Mouse (Mus musculus) kidney, postnatal 14 days (tissue): ENCODE results near the gene Wdr63.
A peak's percentile ranks its signal among the peaks of the same experiment; 100 is the strongest.

Source experiments
- DNase-seq: peaks from one replicate; pipeline ENCODE4 v3.0.0; 2022; ENCODE audit warnings: mixed read lengths

The Wdr63 gene

GRCm38 (mm10) chr3:146121310-146122124 is 13.6 kb upstream of the Wdr63 start:
- no peak for DNase-seq

- DNase-seq: no peak
Measured at GRCm38 (mm10) chr3:146117997-146118457, 10.1 kb upstream of the Wdr63 start.

- DNase-seq: peak; percentile 10
Measured at GRCm38 (mm10) chr3:146117258-146117996, 9.5 kb upstream of the Wdr63 start, which contains the start of gene Mcoln3. TSS of gene Mcoln3 (plus strand) at chr3:146117450.

GRCm38 (mm10) chr3:146110916-146111315 is 3.0 kb upstream of the Wdr63 start:
- no peak for DNase-seq

- DNase-seq: no peak
Measured at GRCm38 (mm10) chr3:146110358-146110757, 2.4 kb upstream of the Wdr63 start.

- DNase-seq: no peak
Measured at GRCm38 (mm10) chr3:146108945-146109344, 1.0 kb upstream of the Wdr63 start.

GRCm38 (mm10) chr3:146107116-146107849 is 647 bp downstream of the Wdr63 start:
- peak; percentile 28 for DNase-seq

- no peak for DNase-seq
Measured at GRCm38 (mm10) chr3:146102049-146102448, 5.9 kb downstream of the Wdr63 start.

GRCm38 (mm10) chr3:146099925-146100324 is 8.0 kb downstream of the Wdr63 start:
- no peak for DNase-seq

GRCm38 (mm10) chr3:146097861-146098260 is 10.1 kb downstream of the Wdr63 start:
- DNase-seq: no peak

- DNase-seq: no peak
Measured at GRCm38 (mm10) chr3:146096986-146097385, 10.9 kb downstream of the Wdr63 start.

GRCm38 (mm10) chr3:146095066-146095465 is 12.9 kb downstream of the Wdr63 start:
- DNase-seq: no peak

- DNase-seq: no peak
Measured at GRCm38 (mm10) chr3:146090988-146091657, 16.8 kb downstream of the Wdr63 start.

- no peak for DNase-seq
Measured at GRCm38 (mm10) chr3:146080241-146080640, 27.7 kb downstream of the Wdr63 start.

GRCm38 (mm10) chr3:146072780-146073179 is 35.1 kb downstream of the Wdr63 start:
- no peak for DNase-seq

GRCm38 (mm10) chr3:146069276-146069675 is 38.7 kb downstream of the Wdr63 start:
- no peak for DNase-seq

- DNase-seq: no peak
Measured at GRCm38 (mm10) chr3:146063146-146063545, 44.8 kb downstream of the Wdr63 start.

GRCm38 (mm10) chr3:146059356-146059926 is 48.5 kb downstream of the Wdr63 start:
- DNase-seq: no peak

GRCm38 (mm10) chr3:146058263-146058662 is 49.7 kb downstream of the Wdr63 start:
- peak; percentile 65 for DNase-seq

- no peak for DNase-seq
Measured at GRCm38 (mm10) chr3:146057131-146057530, 50.8 kb downstream of the Wdr63 start.

GRCm38 (mm10) chr3:146053873-146054272 is 54.1 kb downstream of the Wdr63 start:
- no peak for DNase-seq
